Mouse (Mus musculus) heart, adult 2 months (tissue): ENCODE results near the gene Mob3b. TPM values are rescaled to one million over a fixed set of nuclear protein-coding genes. Genes with fewer than 3 reads are reported as not detected.

Experiments used
- DNase-seq, 2 experiments: peaks; one replicate each; pipeline ENCODE4 v3.0.0; 2021
- H3K27ac ChIP-seq: fragments of 200-600 bp; 2 replicates; pipeline ENCODE4 v1.8.1; 2022
- H3K27me3 ChIP-seq: fragments of 200-500 bp; 2 replicates; pipeline ENCODE4 v1.6.1; 2012; ENCODE audit warnings: mild to moderate bottlenecking, low read length, inconsistent platforms, mixed read lengths; ENCODE audit not compliant: control insufficient read depth, insufficient read depth
- H3K36me3 ChIP-seq: fragments of 200-500 bp; 2 replicates; pipeline ENCODE4 v1.6.1; 2012; ENCODE audit warnings: low read length, inconsistent platforms; ENCODE audit not compliant: control insufficient read depth, insufficient read depth
- H3K4me1 ChIP-seq: fragments of 200-500 bp; 2 replicates; pipeline ENCODE4 v1.6.1; 2011; ENCODE audit warnings: low read length; ENCODE audit not compliant: control insufficient read depth, insufficient read depth
- H3K4me3 ChIP-seq: fragments of 200-600 bp; 2 replicates; pipeline ENCODE4 v1.8.1; 2022
- H3K79me2 ChIP-seq: fragments of 200-500 bp; replicated peaks from 2 replicates; pipeline ENCODE4 v1.6.1; 2012; ENCODE audit warnings: mild to moderate bottlenecking, inconsistent platforms, low read length, moderate library complexity, mixed read lengths; ENCODE audit not compliant: control insufficient read depth, insufficient read depth
- H3K9ac ChIP-seq: fragments of 200-500 bp; 2 replicates; pipeline ENCODE4 v1.6.1; 2012; ENCODE audit warnings: low read depth, mild to moderate bottlenecking, control low read depth, inconsistent platforms, low read length, mixed read lengths
- CTCF ChIP-seq: fragments of 200-600 bp; IDR thresholded peaks from 2 replicates; pipeline ENCODE4 v1.8.1; 2022; ENCODE audit warnings: antibody characterized with exemption, mild to moderate bottlenecking, moderate library complexity
- EP300 ChIP-seq: fragments of 200-500 bp; IDR thresholded peaks from 2 replicates; pipeline ENCODE4 v1.6.1; 2011; ENCODE audit warnings: low read depth, low read length, control low read depth; ENCODE audit not compliant: insufficient read depth
- POLR2A ChIP-seq: fragments of 200-500 bp; IDR thresholded peaks from 2 replicates; pipeline ENCODE4 v1.6.1; 2011; ENCODE audit warnings: mild to moderate bottlenecking, low read depth, low read length, control low read depth; ENCODE audit not compliant: insufficient read depth
- WGBS: fragments of 180-500 bp; shearing (Covaris S2); methylation state at CpG from one replicate; pipeline ENCODE4 v1.1.7; 2018; 5-methylcytosine and 5-hydroxymethylcytosine counted together
- intact Hi-C: fragments of 180-260 bp; cut with DNase I; formaldehyde crosslinking; loops from one replicate; pipeline ENCODE4 v1.15.1; 2025
- polyA plus RNA-seq: library from polyadenylated mRNA; depleted of rRNA; stranded (reverse); fragments of >200 nt; gene quantifications from 2 replicates; pipeline ENCODE4 v1.2.3, GENCODE M21; 2012
- total RNA-seq, 2 experiments: library from RNA; stranded (reverse); gene quantifications; 2 replicates each; pipeline ENCODE4 v1.2.3; 2021

The Mob3b gene
- total and polyA plus RNA-seq, 3 experiments = 0.66 to 1.4 (median 1.2) TPM

- no peaks in the 10 kb centered on the region for H3K4me1 ChIP-seq
- DNase-seq = no peak
- H3K4me3 ChIP-seq = no peak overlapping the region
- TF ChIP-seq CTCF (no peak), EP300 (no peak), POLR2A (no peak)
- no peaks in the 10 kb centered on the region for H3K79me2 ChIP-seq
- H3K36me3 ChIP-seq = no peaks in the 10 kb centered on the region
- 73% methylated on average over 3 of the region's 3 CpGs for WGBS
- H3K9ac ChIP-seq = no peak overlapping the region
- no peak overlapping the region for H3K27ac ChIP-seq
- intact Hi-C loops = no loop called here
- no peaks in the 10 kb centered on the region for H3K27me3 ChIP-seq
These were observed 3.2 kb downstream of the Mob3b start for GRCm38 (mm10) chr4:35154051-35154450.

GRCm38 (mm10) chr4:35151756-35152155, 5.5 kb downstream of the Mob3b start, which contains the start of gene Ifnk:
TSS of gene Ifnk (plus strand) at chr4:35152056.
- no peak for DNase-seq
- 84% methylated on average over 4 of the region's 4 CpGs for WGBS
- Histone ChIP-seq H3K36me3 (no peaks in the 10 kb centered on the region), H3K27ac (no peak within 1 kb of the TSS), H3K4me3 (no peak within 1 kb of the TSS), H3K4me1 (no peaks in the 10 kb centered on the region), H3K9ac (no peak within 1 kb of the TSS), H3K27me3 (no peaks in the 10 kb centered on the region), H3K79me2 (no peaks in the 10 kb centered on the region)
- intact Hi-C loops = no loop called here
- no peak for TF ChIP-seq EP300
- TF ChIP-seq CTCF = no peak
- no peak for TF ChIP-seq POLR2A

- no peaks in the 10 kb centered on the region for H3K36me3 ChIP-seq
- DNase-seq = no peak
- H3K4me1 ChIP-seq = no peaks in the 10 kb centered on the region
- H3K4me3 ChIP-seq = no peak overlapping the region
- intact Hi-C loops = no loop called here
- H3K79me2 ChIP-seq = no peaks in the 10 kb centered on the region
- H3K9ac ChIP-seq = no peak overlapping the region
- H3K27me3 ChIP-seq = no peaks in the 10 kb centered on the region
- H3K27ac ChIP-seq = no peak overlapping the region
- WGBS = 88% methylated on average over 3 of the region's 3 CpGs
- no peak for TF ChIP-seq CTCF
- no peak for TF ChIP-seq POLR2A
- no peak for TF ChIP-seq EP300
These were observed 6.6 kb downstream of the Mob3b start for GRCm38 (mm10) chr4:35150706-35151105.

GRCm38 (mm10) chr4:35148326-35148725, 9.0 kb downstream of the Mob3b start:
- WGBS = 87% methylated on average over 4 of the region's 4 CpGs

GRCm38 (mm10) chr4:35146597-35146996, 10.7 kb downstream of the Mob3b start:
- Histone ChIP-seq H3K36me3 (no peaks in the 10 kb centered on the region), H3K9ac (no peak overlapping the region), H3K27me3 (no peaks in the 10 kb centered on the region), H3K4me1 (no peaks in the 10 kb centered on the region), H3K79me2 (no peaks in the 10 kb centered on the region), H3K4me3 (no peak overlapping the region), H3K27ac (no peak overlapping the region)
- no peak for TF ChIP-seq CTCF
- no peak for TF ChIP-seq EP300
- no peak for TF ChIP-seq POLR2A
- intact Hi-C loops = no loop called here
- DNase-seq = no peak
- WGBS = 74% methylated on average over 5 of the region's 5 CpGs

More at GRCm38 (mm10) chr4:35148326-35148725, 9.0 kb downstream of the Mob3b start:
- Histone ChIP-seq H3K4me1 (no peaks in the 10 kb centered on the region), H3K9ac (no peak overlapping the region), H3K27me3 (no peaks in the 10 kb centered on the region), H3K36me3 (no peaks in the 10 kb centered on the region), H3K79me2 (no peaks in the 10 kb centered on the region), H3K27ac (no peak overlapping the region), H3K4me3 (no peak overlapping the region)
- intact Hi-C loops = no loop called here
- no peak for DNase-seq
- TF ChIP-seq CTCF (no peak), POLR2A (no peak), EP300 (no peak)

- no peak overlapping the region for H3K4me3 ChIP-seq
- no peaks in the 10 kb centered on the region for H3K79me2 ChIP-seq
- no peak overlapping the region for H3K9ac ChIP-seq
- no peaks in the 10 kb centered on the region for H3K4me1 ChIP-seq
- H3K27me3 ChIP-seq = no peaks in the 10 kb centered on the region
- intact Hi-C loops = no loop called here
- no peak for TF ChIP-seq POLR2A
- no peak for TF ChIP-seq CTCF
- no peak for TF ChIP-seq EP300
- no peaks in the 10 kb centered on the region for H3K36me3 ChIP-seq
- 79% methylated on average over 10 of the region's 10 CpGs for WGBS
- H3K27ac ChIP-seq = no peak overlapping the region
- DNase-seq = no peak
These were observed 11.6 kb downstream of the Mob3b start for GRCm38 (mm10) chr4:35145726-35146125.
